Mouse (Mus musculus): Measurements from ENCODE around the gene Npsr1.

DNA sequence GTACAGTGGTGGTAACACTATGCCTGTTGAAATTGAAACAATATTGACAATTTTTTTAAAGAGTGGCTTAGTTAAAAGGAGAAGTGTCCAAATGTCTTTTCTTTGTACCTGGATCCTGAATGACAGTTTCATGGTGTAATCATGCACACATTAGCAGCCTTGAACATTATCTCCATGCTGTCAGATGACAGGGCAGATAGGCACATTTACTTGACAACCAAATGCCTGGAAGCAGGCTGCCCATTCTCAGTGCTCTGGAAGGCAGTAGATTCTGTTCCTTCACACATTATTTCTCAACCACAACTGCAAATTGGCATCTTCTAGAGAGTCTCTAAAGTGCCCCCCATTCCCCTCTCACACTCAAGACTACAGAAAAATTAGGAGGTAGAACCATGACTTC, 20.2 kb upstream of the Npsr1 start:
- TF ChIP-seq CTCF (IDR thresholded peaks at IDR 0.05; ENCODE audit: low read depth) (no peak), EP300 (IDR thresholded peaks at IDR 0.05; ENCODE audit: low read depth) (no peak)

All from heart, postnatal 0 days (tissue).